Mouse (Mus musculus) stomach, postnatal 0 days (tissue): Measurements from ENCODE around the gene Six2.

Experiments
- CTCF ChIP-seq: IDR thresholded peaks from 2 replicates; pipeline ENCODE4 v1.5.1; 2016; ENCODE audit warnings: antibody characterized with exemption, low read depth, mild to moderate bottlenecking, moderate library complexity
- EP300 ChIP-seq: optimal IDR thresholded peaks from 2 replicates; pipeline ENCODE3; 2016; ENCODE audit warnings: antibody characterized with exemption

DNA sequence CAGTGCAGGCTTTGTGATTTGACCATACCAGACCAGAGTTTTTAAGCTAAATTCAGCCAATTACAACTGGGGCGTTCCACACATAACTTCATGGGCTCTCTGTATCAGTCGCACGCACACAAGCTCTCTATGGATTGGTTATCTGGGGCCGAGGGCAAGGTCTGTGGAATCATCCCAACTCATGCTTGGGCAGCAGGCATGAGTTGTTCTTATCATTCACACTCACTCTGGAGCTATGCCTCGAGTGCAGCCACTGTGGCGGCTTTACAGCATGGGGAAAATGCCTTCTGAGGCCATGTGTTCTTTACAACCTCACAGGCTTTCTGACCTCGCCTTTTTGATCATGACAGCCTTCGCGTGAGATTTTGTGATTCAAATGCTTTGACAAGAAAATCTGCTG is 37.9 kb upstream of the Six2 start:
- no peak for TF ChIP-seq CTCF
- TF ChIP-seq EP300, result no peak
